Mouse (Mus musculus) heart, embryonic 16.5 days (tissue): Measurements from ENCODE around the gene Gif. TPM values are rescaled to one million over a fixed set of nuclear protein-coding genes. Genes with fewer than 3 reads are reported as not detected.
A peak's percentile ranks its signal among the peaks of the same experiment; 100 is the strongest.

Experiments used
- ATAC-seq: fragments of 200-750 bp; cut with Nextera tagmentation; replicated peaks from 2 replicates; pipeline ENCODE4 v1.8.0; 2017; ENCODE audit warnings: moderate number of reproducible peaks; ENCODE audit not compliant: insufficient read depth, low FRiP score; ENCODE audit errors: extremely low read depth
- H3K27ac ChIP-seq: fragments of 300-500 bp; sonication (generic); 2 replicates; pipeline ENCODE4 v1.5.1; 2014; ENCODE audit warnings: mild to moderate bottlenecking, low read length, control low read depth, moderate library complexity
- H3K27me3 ChIP-seq: fragments of 300-500 bp; sonication (generic); 2 replicates; pipeline ENCODE4 v1.6.1; 2014; ENCODE audit warnings: low read length, mixed read lengths; ENCODE audit not compliant: control insufficient read depth, insufficient read depth
- H3K36me3 ChIP-seq: fragments of 300-500 bp; sonication (generic); 2 replicates; pipeline ENCODE4 v1.6.1; 2014; ENCODE audit not compliant: control insufficient read depth, insufficient read depth
- H3K4me1 ChIP-seq: fragments of 300-500 bp; sonication (generic); 2 replicates; pipeline ENCODE4 v1.6.1; 2014; ENCODE audit warnings: low read length, mixed read lengths; ENCODE audit not compliant: control insufficient read depth, insufficient read depth
- H3K4me2 ChIP-seq: fragments of 300-500 bp; sonication (generic); 2 replicates; pipeline ENCODE4 v1.6.1; 2014; ENCODE audit warnings: low read depth, mild to moderate bottlenecking, control low read depth, low read length
- H3K4me3 ChIP-seq: fragments of 300-500 bp; sonication (generic); 2 replicates; pipeline ENCODE4 v1.5.1; 2014; ENCODE audit warnings: mild to moderate bottlenecking, control low read depth, low read length
- H3K9ac ChIP-seq: fragments of 300-500 bp; sonication (generic); 2 replicates; pipeline ENCODE4 v1.6.1; 2014; ENCODE audit warnings: low read length, control low read depth
- H3K9me3 ChIP-seq: fragments of 300-500 bp; sonication (generic); replicated peaks from 2 replicates; pipeline ENCODE4 v1.6.1; 2016; ENCODE audit warnings: low read length; ENCODE audit not compliant: control insufficient read depth
- WGBS: fragments of 180-500 bp; shearing (Covaris S2); extraction: QIAGEN DNeasy Blood & Tissue Kit; methylation state at CpG from one replicate; pipeline ENCODE4 v1.1.7; 2014; 5-methylcytosine and 5-hydroxymethylcytosine counted together
- polyA plus RNA-seq: library from polyadenylated mRNA; unstranded; fragments of >200 nt; fragmentation: Nextera tagmentation; extraction: Ambion mirVana; gene quantifications from 2 replicates; pipeline ENCODE4 v1.2.1, GENCODE M21; 2015

The Gif gene
- polyA plus RNA-seq, 1 experiment from 2014 or later: not detected

GRCm38 (mm10) chr19:11808452-11808851 lies 61.1 kb downstream of the Gif start:
- Histone ChIP-seq H3K9me3 (no peaks in the 10 kb centered on the region), H3K4me1 (peaks cover 4% of the 10 kb centered on the region; the same call in 1 of the 2 replicates), H3K4me3 (no peak overlapping the region), H3K27me3 (no peaks in the 10 kb centered on the region), H3K36me3 (no peaks in the 10 kb centered on the region), H3K4me2 (no peak overlapping the region), H3K9ac (no peak overlapping the region), H3K27ac (no peak overlapping the region)
- WGBS: 76% methylated on average over 2 of the region's 2 CpGs
- no peak for ATAC-seq

DNA sequence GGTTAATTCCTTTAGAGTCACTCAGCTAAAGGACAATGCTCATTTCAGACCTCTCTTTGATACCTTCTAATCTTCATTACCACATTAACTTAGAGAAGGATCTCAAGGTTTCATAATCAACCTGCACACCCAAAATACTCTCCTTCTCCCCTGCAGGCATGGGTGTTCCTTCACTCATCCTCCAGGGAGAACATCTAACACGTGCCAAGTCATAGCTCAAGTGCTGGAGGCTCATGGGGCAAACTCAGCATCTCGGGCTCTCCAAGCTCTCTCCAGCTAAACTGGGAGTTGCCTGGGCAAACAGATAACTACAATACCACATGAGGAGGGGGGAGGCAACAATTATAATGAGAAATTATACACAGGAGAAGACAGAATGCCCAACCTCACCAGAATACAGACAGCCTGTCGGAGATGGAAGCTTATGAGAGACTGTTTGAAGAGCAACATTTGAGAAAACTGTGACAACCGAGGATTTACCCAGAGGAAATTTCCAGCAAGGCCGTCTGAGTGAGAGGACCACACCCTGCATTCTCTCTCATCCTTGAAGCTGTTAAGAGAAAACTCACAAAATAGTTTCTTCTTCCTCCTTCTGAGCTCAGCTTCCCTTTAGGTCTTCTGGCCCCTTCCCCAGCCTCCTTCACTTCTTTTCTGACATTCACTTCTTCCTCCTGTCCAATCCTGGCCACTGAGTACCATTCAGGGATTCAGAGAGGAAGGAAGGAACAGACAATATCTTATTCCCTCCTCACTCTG lies 62.8 kb downstream of the Gif start:
- H3K36me3 ChIP-seq: no peaks in the 10 kb centered on the region
- no peaks in the 10 kb centered on the region for H3K9me3 ChIP-seq

DNA sequence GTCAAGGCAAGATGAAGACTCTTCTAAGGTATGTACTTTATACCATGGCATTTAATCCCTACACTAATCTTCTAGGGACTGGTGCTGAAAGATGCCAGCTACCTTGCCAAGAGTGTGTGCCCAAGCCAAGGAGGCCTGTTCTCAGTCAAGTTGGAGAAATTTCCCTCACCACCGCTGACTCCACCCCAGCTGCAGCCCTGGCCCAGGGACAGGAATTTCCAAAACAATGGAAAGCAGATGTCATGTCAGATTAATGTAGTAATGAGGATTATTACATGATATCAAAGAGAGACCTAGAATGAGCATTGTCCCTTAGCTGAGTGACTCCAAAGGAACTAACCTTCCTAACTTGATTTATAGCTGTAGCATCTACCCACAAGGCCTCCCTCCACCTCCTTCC lies 63.5 kb downstream of the Gif start:
- Histone ChIP-seq H3K4me1 (peaks cover 4% of the 10 kb centered on the region; the same call in 1 of the 2 replicates), H3K27ac (no peak overlapping the region), H3K9ac (no peak overlapping the region), H3K4me2 (no peak overlapping the region), H3K4me3 (no peak overlapping the region), H3K9me3 (no peaks in the 10 kb centered on the region), H3K27me3 (no peaks in the 10 kb centered on the region), H3K36me3 (no peaks in the 10 kb centered on the region)
- ATAC-seq: no peak
- 71% methylated on average over 1 of the region's 1 CpGs for WGBS

More for the DNA sequence above, 62.8 kb downstream of the Gif start:
- H3K9ac ChIP-seq: no peak overlapping the region
- H3K4me2 ChIP-seq: no peak overlapping the region
- no peak for ATAC-seq
- WGBS: 60% methylated on average over 5 of the region's 5 CpGs
- peaks cover 4% of the 10 kb centered on the region; the same call in 1 of the 2 replicates for H3K4me1 ChIP-seq
- no peaks in the 10 kb centered on the region for H3K27me3 ChIP-seq
- H3K4me3 ChIP-seq: no peak overlapping the region
- H3K27ac ChIP-seq: no peak overlapping the region

DNA sequence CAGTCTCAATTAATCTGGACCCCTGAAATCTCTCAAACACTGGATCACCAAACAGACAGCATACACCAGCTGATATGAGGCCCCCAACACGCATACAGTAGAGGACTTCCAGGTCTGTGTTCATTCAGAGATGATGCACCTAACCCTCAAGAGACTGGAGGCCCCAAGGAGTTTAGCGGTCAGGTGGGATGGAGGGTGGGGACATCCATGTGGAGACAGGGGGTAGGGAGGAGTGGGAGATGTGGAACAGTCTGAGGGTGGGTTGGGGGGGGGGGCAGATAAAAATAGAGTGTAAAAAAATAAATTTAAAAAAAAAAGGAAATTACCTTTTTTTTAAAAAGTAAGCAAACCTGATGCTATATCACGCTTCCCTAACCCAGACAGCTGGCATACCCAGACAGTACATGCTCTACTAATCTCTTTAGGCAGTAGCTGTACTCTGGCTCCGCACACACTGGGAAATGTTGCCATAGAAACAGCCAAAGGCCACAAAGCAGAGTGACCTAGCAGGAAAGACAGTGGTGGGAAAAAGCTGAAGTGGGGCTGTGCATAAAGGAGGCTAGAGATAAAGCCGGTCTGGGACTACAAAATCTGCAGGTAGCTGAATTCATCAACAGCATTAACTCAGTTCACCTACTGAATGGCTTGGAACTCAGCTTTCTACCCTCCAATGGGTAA lies 64.5 kb downstream of the Gif start:
- H3K27ac ChIP-seq: peak overlapping the region; percentile 32; the same call in 1 of the 2 replicates
- peaks cover 4% of the 10 kb centered on the region; the same call in 1 of the 2 replicates for H3K4me1 ChIP-seq
- no peak overlapping the region for H3K9ac ChIP-seq
- peak; percentile 46; the same call in 1 of the 2 replicates for ATAC-seq
- no peaks in the 10 kb centered on the region for H3K36me3 ChIP-seq
- no peak overlapping the region for H3K4me3 ChIP-seq
- H3K27me3 ChIP-seq: no peaks in the 10 kb centered on the region
- no peak overlapping the region for H3K4me2 ChIP-seq
- WGBS: 45% methylated on average over 5 of the region's 5 CpGs
- H3K9me3 ChIP-seq: no peaks in the 10 kb centered on the region

Other genes with a start within 250 kb of the Gif start
- 4.8 and 7.9 TPM in 2 replicates for gene Ms4a6b, start 231.0 kb upstream of the Gif start, polyA plus RNA-seq
- gene Ms4a4d, start 210.8 kb upstream of the Gif start, polyA plus RNA-seq: 0.93 and 1.1 TPM in 2 replicates
- gene Ms4a6d, start 142.7 kb upstream of the Gif start, polyA plus RNA-seq: 3.6 and 4.0 TPM in 2 replicates
- gene Ms4a2, start 123.8 kb upstream of the Gif start, polyA plus RNA-seq: 0.09 and 0.10 TPM in 2 replicates
- 0.14 and 0.15 TPM in 2 replicates for gene Ms4a3, start 106.7 kb upstream of the Gif start, polyA plus RNA-seq
- not detected in 2 replicates for gene Oosp2, start 87.0 kb upstream of the Gif start, polyA plus RNA-seq
- not detected in 2 replicates for gene Oosp1, start 56.4 kb upstream of the Gif start, polyA plus RNA-seq
- not detected in 2 replicates for gene Oosp3, start 50.5 kb upstream of the Gif start, polyA plus RNA-seq
- 66.1 and 70.5 TPM in 2 replicates for gene Mrpl16, start 22.8 kb downstream of the Gif start, polyA plus RNA-seq
- gene Stx3, start 71.8 kb downstream of the Gif start, polyA plus RNA-seq: 6.2 and 6.4 TPM in 2 replicates
- gene Olfr1417, start 91.7 kb downstream of the Gif start, polyA plus RNA-seq: not detected in 2 replicates
- not detected in 2 replicates for gene Olfr1418, start 113.5 kb downstream of the Gif start, polyA plus RNA-seq
- not detected in 2 replicates for gene Olfr1419, start 127.6 kb downstream of the Gif start, polyA plus RNA-seq
- 0.12 TPM in 1 of 2 replicates, not detected in the other for gene Olfr1420, start 139.0 kb downstream of the Gif start, polyA plus RNA-seq
- gene Patl1, start 164.8 kb downstream of the Gif start, polyA plus RNA-seq: 19.1 and 21.0 TPM in 2 replicates
- 4.4 TPM in 2 replicates for gene Osbp, start 218.4 kb downstream of the Gif start, polyA plus RNA-seq